22 mouse cellular contexts compared by ENCODE assay signal in the genomic region with DNA sequence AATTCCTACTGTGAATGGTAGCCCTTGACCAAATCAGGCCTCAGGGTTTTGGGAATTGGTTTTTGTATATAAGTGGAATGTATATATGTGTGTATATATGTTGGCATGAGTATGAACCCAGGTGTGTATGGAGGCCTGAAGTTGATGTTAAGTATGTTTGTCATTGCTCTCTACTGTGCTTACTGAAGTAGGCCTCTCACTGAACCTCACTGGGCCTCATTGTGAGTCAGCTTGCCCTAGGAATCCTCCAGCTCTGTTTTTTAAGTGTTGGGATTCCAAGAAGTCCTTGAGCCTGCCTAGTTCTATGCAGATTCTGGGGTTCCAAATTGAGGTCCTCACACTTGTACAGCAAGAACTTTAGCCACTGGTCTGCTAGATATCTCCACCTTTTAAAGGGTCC. TPM values are rescaled to one million over a fixed set of nuclear protein-coding genes. Genes with fewer than 3 reads are reported as not detected.
"Had no signal": no experiment of that assay in that cellular context is flagged by ENCODE, and none has a peak within 500 bp of the region (broad histone marks: within the 10 kb centered on the region; RNA-seq: fewer than 3 reads in every experiment).

No protein-coding gene starts in this region.

- DNase-seq: kidney, adult 2 months; kidney, postnatal 4 days; left cerebral cortex, postnatal 4 days; lung, adult 18-20 months; right cerebral cortex, adult 18-20 months; right cerebral cortex, postnatal 14 days; right cerebral cortex, postnatal 4 days; spleen, adult 18-20 months; thymus, postnatal 25 days had no signal

- H3K27me3 ChIP-seq: hindbrain, embryonic 15.5 days; limb, embryonic 13.5 days; midbrain, embryonic 12.5 days; midbrain, embryonic 15.5 days; neural tube, embryonic 12.5 days; neural tube, embryonic 15.5 days; stomach, embryonic 15.5 days had no signal

- H3K9ac ChIP-seq: hindbrain, embryonic 15.5 days; limb, embryonic 13.5 days; midbrain, embryonic 12.5 days; midbrain, embryonic 15.5 days; neural tube, embryonic 12.5 days; neural tube, embryonic 15.5 days; stomach, embryonic 15.5 days had no signal

- ATAC-seq: intestine, postnatal 0 days; midbrain, embryonic 15.5 days had no signal

- H3K4me2 ChIP-seq: hindbrain, embryonic 15.5 days; limb, embryonic 13.5 days; midbrain, embryonic 12.5 days; midbrain, embryonic 15.5 days; neural tube, embryonic 12.5 days; neural tube, embryonic 15.5 days; stomach, embryonic 15.5 days had no signal

- H3K27ac ChIP-seq: hindbrain, embryonic 15.5 days; kidney, postnatal 0 days; limb, embryonic 13.5 days; macrophage; midbrain, embryonic 12.5 days; midbrain, embryonic 15.5 days; neural tube, embryonic 12.5 days; neural tube, embryonic 15.5 days; stomach, embryonic 15.5 days had no signal

- H3K9me3 ChIP-seq: hindbrain, embryonic 15.5 days; limb, embryonic 13.5 days; midbrain, embryonic 12.5 days; midbrain, embryonic 15.5 days; neural tube, embryonic 12.5 days; neural tube, embryonic 15.5 days; stomach, embryonic 15.5 days had no signal

- H3K4me3 ChIP-seq: hindbrain, embryonic 15.5 days; limb, embryonic 13.5 days; midbrain, embryonic 12.5 days; midbrain, embryonic 15.5 days; neural tube, embryonic 12.5 days; neural tube, embryonic 15.5 days; stomach, embryonic 15.5 days had no signal

- H3K36me3 ChIP-seq: hindbrain, embryonic 15.5 days; limb, embryonic 13.5 days; midbrain, embryonic 12.5 days; midbrain, embryonic 15.5 days; neural tube, embryonic 12.5 days; neural tube, embryonic 15.5 days; stomach, embryonic 15.5 days had no signal

- H3K4me1 ChIP-seq: hindbrain, embryonic 15.5 days; limb, embryonic 13.5 days; midbrain, embryonic 12.5 days; midbrain, embryonic 15.5 days; neural tube, embryonic 12.5 days; neural tube, embryonic 15.5 days had no signal

RNA-seq across cellular contexts. Expression of a gene that starts 15.9 kb away (rescaled TPM):
- polyA plus RNA-seq: hindbrain, embryonic 15.5 days; intestine, embryonic 14.5 days; intestine, postnatal 0 days; kidney, adult 2 months; kidney, embryonic 14.5 days; kidney, postnatal 0 days; limb, embryonic 13.5 days; macrophage; midbrain, embryonic 12.5 days; midbrain, embryonic 15.5 days; neural tube, embryonic 12.5 days; neural tube, embryonic 15.5 days; stomach, embryonic 15.5 days had no signal

RNA-seq across cellular contexts. Expression of a gene that starts 32.3 kb away (rescaled TPM):
- polyA plus RNA-seq: intestine, embryonic 14.5 days; intestine, postnatal 0 days; kidney, adult 2 months; kidney, embryonic 14.5 days; kidney, postnatal 0 days; limb, embryonic 13.5 days; macrophage; midbrain, embryonic 12.5 days; midbrain, embryonic 15.5 days; neural tube, embryonic 12.5 days had no signal

RNA-seq across cellular contexts. Expression of a gene that starts 48.2 kb away (rescaled TPM):
- polyA plus RNA-seq: kidney, adult 2 months; kidney, embryonic 14.5 days; kidney, postnatal 0 days; limb, embryonic 13.5 days; macrophage; midbrain, embryonic 12.5 days; midbrain, embryonic 15.5 days; neural tube, embryonic 12.5 days; neural tube, embryonic 15.5 days; thymus, postnatal 0 days had no signal
